Mouse (Mus musculus) kidney, embryonic 15.5 days (tissue): Measurements from ENCODE around the gene Afdn. TPM values are rescaled to one million over a fixed set of nuclear protein-coding genes. Genes with fewer than 3 reads are reported as not detected.
"Not testable (repeated sequence)": the region's sequence is repeated elsewhere in the genome, so short reads cannot be mapped to it uniquely, and the experiment has no call there.

Experiments used
- ATAC-seq: fragments of 200-750 bp; cut with Nextera tagmentation; replicated peaks from 2 replicates; pipeline ENCODE4 v1.8.0; 2017; ENCODE audit warnings: moderate TSS enrichment; ENCODE audit not compliant: low FRiP score
- H3K27ac ChIP-seq: fragments of 300-500 bp; sonication (generic); 2 replicates; pipeline ENCODE4 v1.5.1; 2015; ENCODE audit warnings: mild to moderate bottlenecking, inconsistent platforms
- H3K27me3 ChIP-seq: fragments of 300-500 bp; sonication (generic); 2 replicates; pipeline ENCODE4 v1.6.1; 2015; ENCODE audit warnings: inconsistent platforms
- H3K36me3 ChIP-seq: fragments of 300-500 bp; sonication (generic); 2 replicates; pipeline ENCODE4 v1.6.1; 2015; ENCODE audit warnings: inconsistent platforms
- H3K4me1 ChIP-seq: fragments of 300-500 bp; sonication (generic); 2 replicates; pipeline ENCODE4 v1.6.1; 2015; ENCODE audit warnings: inconsistent platforms
- H3K4me2 ChIP-seq: fragments of 300-500 bp; sonication (generic); 2 replicates; pipeline ENCODE4 v1.6.1; 2015; ENCODE audit warnings: moderate library complexity, mild to moderate bottlenecking, inconsistent platforms
- H3K4me3 ChIP-seq: fragments of 300-500 bp; sonication (generic); replicated peaks from 2 replicates; pipeline ENCODE4 v1.5.1; 2015; ENCODE audit warnings: mild to moderate bottlenecking, inconsistent platforms
- H3K9ac ChIP-seq: fragments of 300-500 bp; sonication (generic); 2 replicates; pipeline ENCODE4 v1.6.1; 2015; ENCODE audit warnings: mild to moderate bottlenecking, inconsistent platforms
- H3K9me3 ChIP-seq: fragments of 300-500 bp; sonication (generic); replicated peaks from 2 replicates; pipeline ENCODE4 v1.6.1; 2016; ENCODE audit warnings: inconsistent platforms
- WGBS: fragments of 180-500 bp; shearing (Covaris S2); methylation state at CpG from one replicate; pipeline ENCODE4 v1.1.7; 2015; ENCODE audit warnings: mixed read lengths; 5-methylcytosine and 5-hydroxymethylcytosine counted together
- polyA plus RNA-seq: library from polyadenylated mRNA; unstranded; fragments of >200 nt; fragmentation: Nextera tagmentation; extraction: Ambion mirVana; gene quantifications from 2 replicates; pipeline ENCODE4 v1.2.1, GENCODE M21; 2015

Afdn gene
- polyA plus RNA-seq, 1 experiment from 2014 or later, result 76.5 TPM

- no peak overlapping the region for H3K27ac ChIP-seq
- no peak for ATAC-seq
- H3K36me3 ChIP-seq, result peaks cover 66% of the 10 kb centered on the region
- H3K4me1 ChIP-seq, result no peaks in the 10 kb centered on the region
- H3K27me3 ChIP-seq, result no peaks in the 10 kb centered on the region
- no peak overlapping the region for H3K4me3 ChIP-seq
- no peak overlapping the region for H3K9ac ChIP-seq
- H3K9me3 ChIP-seq, result no peaks in the 10 kb centered on the region
- no peak overlapping the region for H3K4me2 ChIP-seq
- WGBS, result 85% methylated on average over 17 of the region's 17 CpGs
Observed at GRCm38 (mm10) chr17:13898838-13899237, 138.5 kb downstream of the Afdn start.

GRCm38 (mm10) chr17:13899241-13899640 is 138.9 kb downstream of the Afdn start:
- no peak for ATAC-seq
- Histone ChIP-seq H3K27ac (no peak overlapping the region), H3K36me3 (peaks cover 70% of the 10 kb centered on the region), H3K9me3 (no peaks in the 10 kb centered on the region), H3K4me3 (no peak overlapping the region), H3K27me3 (no peaks in the 10 kb centered on the region), H3K4me1 (no peaks in the 10 kb centered on the region), H3K4me2 (no peak overlapping the region), H3K9ac (no peak overlapping the region)
- 92% methylated on average over 7 of the region's 7 CpGs for WGBS

GRCm38 (mm10) chr17:13903793-13904192 is 143.5 kb downstream of the Afdn start:
- ATAC-seq, result no peak
- no peak overlapping the region for H3K4me3 ChIP-seq
- 59% methylated on average over 8 of the region's 8 CpGs for WGBS
- H3K36me3 ChIP-seq, result peaks cover 67% of the 10 kb centered on the region
- no peaks in the 10 kb centered on the region for H3K9me3 ChIP-seq
- H3K27me3 ChIP-seq, result no peaks in the 10 kb centered on the region
- no peak overlapping the region for H3K27ac ChIP-seq
- H3K4me1 ChIP-seq, result no peaks in the 10 kb centered on the region
- H3K9ac ChIP-seq, result no peak overlapping the region
- H3K4me2 ChIP-seq, result no peak overlapping the region

- Histone ChIP-seq H3K4me2 (no peak overlapping the region), H3K9ac (no peak overlapping the region), H3K9me3 (no peaks in the 10 kb centered on the region), H3K36me3 (peaks cover 45% of the 10 kb centered on the region), H3K4me3 (no peak overlapping the region), H3K4me1 (no peaks in the 10 kb centered on the region), H3K27me3 (no peaks in the 10 kb centered on the region), H3K27ac (no peak overlapping the region)
- no peak for ATAC-seq
- 94% methylated on average over 5 of the region's 5 CpGs for WGBS
Observed at GRCm38 (mm10) chr17:13907082-13907481, 146.7 kb downstream of the Afdn start.

- peaks cover 41% of the 10 kb centered on the region for H3K36me3 ChIP-seq
- no peak overlapping the region for H3K4me3 ChIP-seq
- H3K4me2 ChIP-seq, result no peak overlapping the region
- 95% methylated on average over 1 of the region's 1 CpGs for WGBS
- no peaks in the 10 kb centered on the region for H3K4me1 ChIP-seq
- H3K9ac ChIP-seq, result no peak overlapping the region
- H3K27me3 ChIP-seq, result no peaks in the 10 kb centered on the region
- no peaks in the 10 kb centered on the region for H3K9me3 ChIP-seq
- H3K27ac ChIP-seq, result no peak overlapping the region
- no peak for ATAC-seq
Observed at GRCm38 (mm10) chr17:13907681-13908080, 147.3 kb downstream of the Afdn start.

GRCm38 (mm10) chr17:13913951-13914350 is 153.6 kb downstream of the Afdn start:
- Histone ChIP-seq H3K4me2 (no peak overlapping the region), H3K27ac (peak overlapping the region; percentile 24), H3K27me3 (no peaks in the 10 kb centered on the region), H3K4me1 (peaks cover 7% of the 10 kb centered on the region; the same call in 1 of the 2 replicates), H3K9ac (no peak overlapping the region), H3K4me3 (no peak overlapping the region), H3K9me3 (no peaks in the 10 kb centered on the region), H3K36me3 (no peaks in the 10 kb centered on the region)
- no peak for ATAC-seq
- WGBS, result 40% methylated on average over 4 of the region's 4 CpGs

- Histone ChIP-seq H3K4me3 (no peak overlapping the region), H3K4me1 (peaks cover 7% of the 10 kb centered on the region; the same call in 1 of the 2 replicates), H3K4me2 (no peak overlapping the region), H3K9ac (no peak overlapping the region), H3K27ac (peak overlapping the region; percentile 18; the same call in 1 of the 2 replicates), H3K9me3 (no peaks in the 10 kb centered on the region), H3K36me3 (no peaks in the 10 kb centered on the region), H3K27me3 (no peaks in the 10 kb centered on the region)
- 43% methylated on average over 4 of the region's 4 CpGs for WGBS
- peak; percentile 63; the same call in 1 of the 2 replicates for ATAC-seq
Observed at GRCm38 (mm10) chr17:13914531-13914930, 154.2 kb downstream of the Afdn start.

GRCm38 (mm10) chr17:13920771-13921170 is 160.4 kb downstream of the Afdn start:
- Histone ChIP-seq H3K36me3 (no peaks in the 10 kb centered on the region), H3K4me1 (peaks cover 13% of the 10 kb centered on the region; the same call in 1 of the 2 replicates), H3K9me3 (no peaks in the 10 kb centered on the region), H3K27me3 (no peaks in the 10 kb centered on the region), H3K4me3 (no peak overlapping the region), H3K4me2 (no peak overlapping the region), H3K9ac (no peak overlapping the region), H3K27ac (0 out of 2 replicates have a peak overlapping the region, but pooled peaks have one; percentile 27)
- no peak for ATAC-seq
- 62% methylated on average over 2 of the region's 2 CpGs for WGBS

- 43% methylated on average over 2 of the region's 2 CpGs for whole genome bisulfite sequencing
- H3K27me3 ChIP-seq, result no peaks in the 10 kb centered on the region
- H3K9ac ChIP-seq, result no peak overlapping the region
- peak; percentile 71 for ATAC-seq
- no peaks in the 10 kb centered on the region for H3K9me3 ChIP-seq
- H3K27ac ChIP-seq, result 0 out of 2 replicates have a peak overlapping the region, but pooled peaks have one; percentile 10
- H3K4me1 ChIP-seq, result peaks cover 13% of the 10 kb centered on the region; the same call in 1 of the 2 replicates
- no peaks in the 10 kb centered on the region for H3K36me3 ChIP-seq
- H3K4me3 ChIP-seq, result no peak overlapping the region
- H3K4me2 ChIP-seq, result no peak overlapping the region
Observed at GRCm38 (mm10) chr17:13923418-13923817, 163.1 kb downstream of the Afdn start.

- ATAC-seq, result no peak
- WGBS, result 96% methylated on average over 2 of the region's 2 CpGs
Observed at GRCm38 (mm10) chr17:13924588-13924987, 164.2 kb downstream of the Afdn start.

GRCm38 (mm10) chr17:13925931-13926330 is 165.6 kb downstream of the Afdn start:
- Histone ChIP-seq H3K36me3 (no peaks in the 10 kb centered on the region), H3K4me2 (no peak overlapping the region), H3K27me3 (no peaks in the 10 kb centered on the region), H3K4me1 (peaks cover 6% of the 10 kb centered on the region; the same call in 1 of the 2 replicates), H3K27ac (no peak overlapping the region), H3K4me3 (no peak overlapping the region), H3K9me3 (no peaks in the 10 kb centered on the region), H3K9ac (no peak overlapping the region)
- 65% methylated on average over 3 of the region's 3 CpGs for WGBS
- ATAC-seq, result no peak

More at GRCm38 (mm10) chr17:13924588-13924987, 164.2 kb downstream of the Afdn start:
- Histone ChIP-seq H3K9me3 (no peaks in the 10 kb centered on the region), H3K36me3 (no peaks in the 10 kb centered on the region), H3K27me3 (no peaks in the 10 kb centered on the region), H3K27ac (no peak overlapping the region), H3K4me1 (peaks cover 13% of the 10 kb centered on the region; the same call in 1 of the 2 replicates), H3K4me3 (no peak overlapping the region), H3K9ac (no peak overlapping the region), H3K4me2 (no peak overlapping the region)

- 85% methylated on average over 9 of the region's 9 CpGs for WGBS
- Histone ChIP-seq H3K4me1 (no peaks in the 10 kb centered on the region), H3K27ac (no peak overlapping the region), H3K4me3 (no peak overlapping the region), H3K36me3 (no peaks in the 10 kb centered on the region), H3K27me3 (no peaks in the 10 kb centered on the region), H3K4me2 (no peak overlapping the region), H3K9ac (no peak overlapping the region), H3K9me3 (no peaks in the 10 kb centered on the region)
- no peak for ATAC-seq
Observed at GRCm38 (mm10) chr17:13930421-13930820, 170.1 kb downstream of the Afdn start.

GRCm38 (mm10) chr17:13935364-13935763 is 175.0 kb downstream of the Afdn start:
- not testable (repeated sequence) for ATAC-seq, H3K4me3 ChIP-seq, H3K4me2 ChIP-seq, H3K27me3 ChIP-seq, H3K9me3 ChIP-seq, H3K4me1 ChIP-seq, H3K36me3 ChIP-seq, H3K27ac ChIP-seq, H3K9ac ChIP-seq
- 94% methylated on average over 2 of the region's 2 CpGs for WGBS
